Mouse (Mus musculus) urinary bladder, postnatal 4 days (tissue): ENCODE measurements around the gene Pf4.
"Not testable (repeated sequence)": the region's sequence is repeated elsewhere in the genome, so short reads cannot be mapped to it uniquely, and the experiment has no call there.

Experiments used
- DNase-seq, 2 experiments: peaks; one replicate each; pipeline ENCODE4 v3.0.0; 2021 to 2022; ENCODE audit warnings: low spot score in 2 of 2

Pf4 gene

GRCm38 (mm10) chr5:90788114-90788513 is 15.9 kb downstream of the Pf4 start:
- no peak for DNase-seq

DNA sequence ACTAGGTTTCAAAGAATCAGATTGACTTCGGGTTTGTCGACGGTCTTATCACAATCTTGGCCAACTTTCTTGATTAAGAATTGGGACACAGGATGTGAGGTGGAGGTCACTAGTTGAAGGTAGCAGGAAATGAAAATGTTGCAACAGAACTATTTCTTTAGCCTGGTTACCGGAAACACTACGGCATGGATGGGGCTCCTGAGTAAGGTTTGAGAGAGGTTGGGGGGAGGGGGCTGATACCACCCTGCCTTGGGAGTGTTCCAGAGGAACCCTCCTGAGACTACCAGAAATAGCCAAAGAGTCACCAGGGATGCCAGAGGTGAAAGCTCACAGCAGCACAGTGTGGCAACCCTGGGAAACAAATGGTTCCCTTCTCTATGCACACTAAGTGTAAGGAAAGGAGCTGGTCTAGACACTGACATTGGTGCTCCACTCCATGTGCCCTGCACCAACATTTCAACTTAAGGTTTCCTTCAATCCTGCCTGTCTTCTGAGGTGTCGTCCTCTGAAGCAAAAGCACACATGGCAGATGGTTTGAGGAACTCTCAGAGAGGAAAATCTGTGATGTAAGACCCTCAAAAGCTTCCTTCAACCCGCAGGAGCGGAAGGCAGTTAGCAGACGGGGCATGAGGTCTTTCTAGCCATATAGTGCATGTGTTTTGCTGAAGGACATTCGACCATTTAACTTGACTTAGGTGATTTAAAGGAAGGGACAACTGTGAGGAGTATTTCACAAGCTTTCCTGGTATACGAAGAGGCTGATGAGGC is 17.3 kb downstream of the Pf4 start:
- no peak for DNase-seq

GRCm38 (mm10) chr5:90790074-90790502 is 17.9 kb downstream of the Pf4 start:
- DNase-seq, result no peak

DNA sequence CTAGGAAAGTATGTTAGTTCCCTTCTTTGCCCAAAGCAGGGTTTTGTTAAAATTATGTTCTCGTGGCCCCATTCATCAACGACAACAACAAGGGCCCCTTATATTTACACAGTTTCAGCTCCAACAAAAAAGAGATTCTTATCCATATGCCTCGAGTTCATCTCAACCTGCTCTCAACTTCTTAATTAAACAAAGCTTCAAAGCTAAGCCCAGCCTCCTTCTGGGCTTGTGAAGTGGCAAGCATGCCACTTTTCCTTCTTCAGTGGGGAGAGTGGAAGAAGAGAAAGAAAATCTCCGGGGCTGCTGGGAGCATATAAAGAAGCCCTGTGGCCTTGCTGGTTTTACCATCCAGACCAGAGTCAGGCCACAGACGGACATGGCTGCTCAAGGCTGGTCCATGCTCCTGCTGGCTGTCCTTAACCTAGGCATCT is 22.0 kb downstream of the Pf4 start, which contains the start of gene Cxcl15:
Gene Cxcl15 (plus strand): TSS at position 340 of the 431 bp plus-strand sequence.
- no peak for DNase-seq

DNA sequence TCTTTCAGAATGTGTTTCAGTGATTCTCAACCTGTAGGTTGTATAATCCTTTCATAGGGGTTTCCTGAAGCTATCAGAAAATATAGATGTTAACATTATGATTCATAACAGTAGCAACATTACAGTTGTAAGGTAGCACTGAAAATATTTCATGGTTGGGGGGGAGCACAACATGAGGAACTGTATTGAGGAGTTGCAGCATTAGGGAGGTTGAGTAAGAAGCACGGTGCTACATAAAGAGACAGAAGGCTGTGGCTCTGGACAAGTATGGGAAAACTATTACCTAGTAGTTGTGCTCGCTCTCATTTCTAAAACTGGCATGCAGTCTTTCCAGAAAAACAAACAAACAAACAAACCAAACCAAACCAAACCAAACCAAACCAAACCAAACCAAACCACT is 23.2 kb downstream of the Pf4 start:
- DNase-seq, result not testable (repeated sequence)

GRCm38 (mm10) chr5:90804574-90804973 is 32.3 kb downstream of the Pf4 start:
- no peak for DNase-seq

GRCm38 (mm10) chr5:90806050-90806449 is 33.8 kb downstream of the Pf4 start:
- no peak for DNase-seq

GRCm38 (mm10) chr5:90807176-90807950 is 35.1 kb downstream of the Pf4 start:
- DNase-seq, result no peak

DNA sequence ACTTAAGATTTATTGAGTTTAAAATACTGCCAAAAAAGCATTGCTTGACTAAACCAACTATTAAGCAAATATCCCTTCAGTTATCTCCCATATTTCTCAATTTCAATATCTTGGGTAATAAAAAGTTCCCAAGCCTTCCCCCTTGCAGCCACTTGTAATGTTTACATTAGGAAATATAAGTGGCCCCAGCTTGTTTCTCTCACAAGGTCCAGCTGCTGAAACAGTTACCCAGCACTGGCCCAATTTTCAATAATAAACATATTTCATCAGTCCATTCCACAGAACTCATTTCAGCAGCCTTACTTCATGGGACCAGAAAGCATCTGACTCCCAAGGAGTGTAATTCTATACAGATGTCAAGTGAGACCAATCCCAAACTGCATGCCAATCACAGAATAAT is 47.5 kb downstream of the Pf4 start:
- no peak for DNase-seq
